Mouse (Mus musculus): ENCODE measurements around the gene Mrpl24. TPM values are rescaled to one million over a fixed set of nuclear protein-coding genes. Genes with fewer than 3 reads are reported as not detected.

Mrpl24 gene
- total RNA-seq, 2 experiments from 2014 or later = 45.5 to 48.5 TPM

- DNase-seq (ENCODE audit: low spot score in 2 of 2) = peak; percentile 82 to 88
- intact Hi-C loops (cut with DNase I) = loop anchor here (2.0 kb wide), 1 partner anchor 26 kb away; no protein-coding TSS in a partner anchor
Measured at GRCm38 (mm10) chr3:87960586-87961191, 41.4 kb downstream of the Mrpl24 start.

- intact Hi-C loops (cut with DNase I) = loop anchor here (2.0 to 5.0 kb wide), 2 partner anchors 16 to 102 kb away; no protein-coding TSS in a partner anchor
- DNase-seq (ENCODE audit: low spot score in 2 of 2) = peak in 1 of 2 experiments; percentile 73
Measured at GRCm38 (mm10) chr3:87970184-87970938, 51.1 kb downstream of the Mrpl24 start.

GRCm38 (mm10) chr3:87970939-87971488 lies 51.7 kb downstream of the Mrpl24 start, which contains the start of gene Nes:
Gene Nes, plus strand, starts transcription at chr3:87971078.
- intact Hi-C loops (cut with DNase I) = loop anchor here (2.0 to 5.0 kb wide), 2 partner anchors 16 to 101 kb away; no protein-coding TSS in a partner anchor
- DNase-seq (ENCODE audit: low spot score in 2 of 2) = peak in 1 of 2 experiments; percentile 36

- no peak for DNase-seq (ENCODE audit: low spot score in 2 of 2)
- intact Hi-C loops (cut with DNase I) = loop anchor here (2.0 to 5.0 kb wide), 2 partner anchors 15 to 101 kb away; no protein-coding TSS in a partner anchor
Measured at GRCm38 (mm10) chr3:87971489-87972202, 52.3 kb downstream of the Mrpl24 start.

- DNase-seq (ENCODE audit: low spot score in 2 of 2) = no peak
- intact Hi-C loops (cut with DNase I) = loop anchor here (5.0 kb wide), 1 partner anchor 100 kb away; no protein-coding TSS in a partner anchor
Measured at GRCm38 (mm10) chr3:87972203-87972664, 52.9 kb downstream of the Mrpl24 start.

- DNase-seq (ENCODE audit: low spot score in 2 of 2) = no peak
- intact Hi-C loops (cut with DNase I) = loop anchor here (5.0 kb wide), 1 partner anchor 100 kb away; no protein-coding TSS in a partner anchor
Measured at GRCm38 (mm10) chr3:87972776-87973175, 53.5 kb downstream of the Mrpl24 start.

Other genes starting within 250 kb of the Mrpl24 start
- under 1 TPM; 0.21 to 0.55 TPM for gene Lrrc71, start 170.9 kb upstream of the Mrpl24 start, total RNA-seq (2021)
- under 1 TPM in 1 of 2 experiments, not detected in 1; 0.61 TPM for gene Ntrk1, start 124.3 kb upstream of the Mrpl24 start, total RNA-seq (2021)
- under 1 TPM; 0.57 to 0.66 TPM for gene Insrr, start 122.6 kb upstream of the Mrpl24 start, total RNA-seq (2021)
- gene Pear1, start 95.2 kb upstream of the Mrpl24 start, total RNA-seq (2021) = 1 to 10 TPM; 7.3 to 9.1 TPM
- gene Sh2d2a, start 72.8 kb upstream of the Mrpl24 start, total RNA-seq (2021) = not detected
- gene Prcc, start 33.9 kb upstream of the Mrpl24 start, total RNA-seq (2021) = 10 to 100 TPM; 64.4 to 65.9 TPM
- 100 to 1,000 TPM; 130 to 139 TPM for gene Hdgf, start 13.2 kb upstream of the Mrpl24 start, total RNA-seq (2021)
- 10 to 100 TPM; 14.3 to 15.2 TPM for gene Isg20l2, start 10.8 kb downstream of the Mrpl24 start, total RNA-seq (2021)
- 10 to 100 TPM; 17.7 to 19.0 TPM for gene Rrnad1, start 11.2 kb downstream of the Mrpl24 start, total RNA-seq (2021)
- gene Crabp2, start 29.2 kb downstream of the Mrpl24 start, total RNA-seq (2021) = 1 to 10 TPM; 5.4 to 5.9 TPM
- 10 to 100 TPM; 10.1 to 10.4 TPM for gene Nes, start 51.6 kb downstream of the Mrpl24 start, total RNA-seq (2021)
- 100 to 1,000 TPM; 297 to 331 TPM for gene Bcan, start 80.7 kb downstream of the Mrpl24 start, total RNA-seq (2021)
- 1 to 10 TPM; 1.3 TPM for gene Hapln2, start 108.1 kb downstream of the Mrpl24 start, total RNA-seq (2021)
- 10 to 100 TPM; 15.5 to 16.5 TPM for gene Gpatch4, start 123.6 kb downstream of the Mrpl24 start, total RNA-seq (2021)
- gene Naxe, start 139.0 kb downstream of the Mrpl24 start, total RNA-seq (2021) = 10 to 100 TPM; 60.8 to 64.2 TPM
- gene Ttc24, start 158.8 kb downstream of the Mrpl24 start, total RNA-seq (2021) = not detected
- 1 to 10 TPM in 1 of 2 experiments, under 1 TPM in 1; 0.66 to 1.2 TPM for gene Iqgap3, start 162.5 kb downstream of the Mrpl24 start, total RNA-seq (2021)
- 100 to 1,000 TPM; 196 to 201 TPM for gene Mef2d, start 222.9 kb downstream of the Mrpl24 start, total RNA-seq (2021)

Data from left cerebral cortex, postnatal 14 days (tissue).